Mouse (Mus musculus): Measurements from ENCODE around the gene Psma4.
"Not testable (repeated sequence)": the region's sequence is repeated elsewhere in the genome, so short reads cannot be mapped to it uniquely, and the experiment has no call there.

Gene Psma4

DNA sequence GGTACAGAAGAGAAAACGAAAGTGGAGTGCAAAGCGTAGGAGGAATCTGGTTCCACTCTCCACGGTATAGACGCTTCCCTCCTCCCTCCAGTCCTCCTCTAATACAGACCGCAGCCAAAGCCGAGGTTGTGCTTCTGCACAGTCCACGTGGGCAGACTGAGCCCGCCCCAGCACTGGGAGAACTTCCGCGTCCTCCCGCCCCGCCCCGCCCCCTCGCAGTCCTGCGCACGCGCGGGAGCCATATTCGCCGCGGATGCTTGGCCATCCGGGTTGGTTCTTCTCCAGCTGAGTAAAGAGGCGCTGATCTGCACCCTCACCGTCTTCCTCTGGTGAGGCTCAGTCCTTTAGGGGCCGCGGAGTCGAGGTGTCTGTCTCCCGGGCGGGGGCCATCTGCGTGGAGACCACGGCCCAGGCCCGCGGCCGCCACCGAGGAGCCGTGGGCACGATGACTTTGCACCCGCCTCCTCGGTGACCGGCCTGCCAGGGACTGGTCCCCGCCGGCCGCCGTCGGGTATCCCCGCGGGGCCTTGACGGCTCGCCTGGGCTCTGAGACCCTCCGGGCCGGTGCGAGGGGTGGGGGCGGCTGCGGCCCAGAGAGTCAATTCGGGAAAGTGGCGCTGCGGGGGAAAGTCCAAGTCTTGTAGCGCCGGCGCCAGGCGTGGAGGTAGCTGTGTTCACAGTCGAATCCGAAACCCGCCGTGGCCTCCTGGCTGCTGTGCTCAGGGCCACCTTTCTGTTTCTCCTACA is at the start of gene Psma4, which contains the start of gene AY074887:
TSS of gene Psma4 (plus strand) at position 216 of the 747 bp plus-strand sequence.
TSS of gene AY074887 (minus strand) at position 424 of the 747 bp plus-strand sequence.
- in situ Hi-C loops (cut with MseI, MboI), result no loop called here

DNA sequence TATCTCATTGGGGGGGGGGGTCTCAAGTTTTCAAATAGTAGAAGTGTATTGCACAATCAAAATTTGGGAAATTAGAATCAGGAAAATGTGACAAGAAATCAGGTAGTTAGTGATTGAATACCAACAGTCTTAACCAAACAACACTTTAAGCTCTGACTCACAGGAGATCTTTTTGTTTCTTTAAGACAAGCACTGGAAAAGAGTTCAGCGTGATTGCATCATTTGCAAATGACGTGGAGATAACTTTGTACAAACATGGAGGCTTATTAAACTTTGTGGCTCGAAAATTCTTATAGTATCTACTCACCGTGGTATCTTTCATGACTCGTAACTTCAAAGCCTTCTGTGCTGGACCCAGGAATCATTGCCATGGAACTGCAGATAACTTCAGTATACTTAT is 41.1 kb upstream of the Psma4 start:
- in situ Hi-C loops (cut with MseI, MboI), result no loop called here

DNA sequence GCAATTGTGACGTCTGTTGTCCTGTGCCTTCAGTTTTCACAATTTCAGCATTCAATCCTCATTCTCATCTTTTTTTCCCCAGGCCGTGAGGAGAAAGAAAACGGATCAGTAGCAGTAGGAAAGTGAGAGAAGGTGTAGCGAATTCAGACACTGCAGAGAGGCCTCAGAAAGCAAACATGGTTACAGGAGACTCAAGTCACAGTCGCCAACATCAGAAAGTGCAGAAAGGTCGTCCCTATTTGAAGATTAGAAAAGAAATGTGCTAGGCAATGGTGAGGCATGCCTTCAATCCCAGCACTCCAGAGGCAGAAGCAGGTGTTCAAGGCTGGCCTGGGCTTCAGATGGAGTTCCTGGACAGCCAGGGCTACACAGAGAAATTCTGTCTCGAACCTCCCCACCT is 35.0 kb upstream of the Psma4 start:
- in situ Hi-C loops (cut with MseI, MboI), result no loop called here

DNA sequence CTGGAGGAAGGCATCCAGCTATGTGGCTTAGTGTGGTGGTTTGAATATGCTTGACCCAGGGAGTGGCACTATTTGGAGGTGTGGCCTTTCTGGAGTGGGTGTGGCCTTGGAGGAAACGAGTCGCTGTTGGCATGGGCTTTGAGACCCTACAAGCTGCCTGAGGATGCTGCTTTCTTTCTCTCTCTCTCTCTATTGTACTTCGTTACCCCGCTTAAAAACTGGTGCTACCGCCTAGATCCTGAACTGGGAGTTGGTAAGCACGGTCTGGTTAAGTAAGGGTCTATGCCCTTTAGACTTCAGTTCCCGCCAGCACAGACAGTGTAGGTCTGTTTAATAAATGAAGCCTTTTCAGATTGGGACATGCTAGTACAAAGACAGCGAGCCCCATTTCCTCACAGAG is 34.2 kb upstream of the Psma4 start:
- in situ Hi-C loops (cut with MseI, MboI), result no loop called here

DNA sequence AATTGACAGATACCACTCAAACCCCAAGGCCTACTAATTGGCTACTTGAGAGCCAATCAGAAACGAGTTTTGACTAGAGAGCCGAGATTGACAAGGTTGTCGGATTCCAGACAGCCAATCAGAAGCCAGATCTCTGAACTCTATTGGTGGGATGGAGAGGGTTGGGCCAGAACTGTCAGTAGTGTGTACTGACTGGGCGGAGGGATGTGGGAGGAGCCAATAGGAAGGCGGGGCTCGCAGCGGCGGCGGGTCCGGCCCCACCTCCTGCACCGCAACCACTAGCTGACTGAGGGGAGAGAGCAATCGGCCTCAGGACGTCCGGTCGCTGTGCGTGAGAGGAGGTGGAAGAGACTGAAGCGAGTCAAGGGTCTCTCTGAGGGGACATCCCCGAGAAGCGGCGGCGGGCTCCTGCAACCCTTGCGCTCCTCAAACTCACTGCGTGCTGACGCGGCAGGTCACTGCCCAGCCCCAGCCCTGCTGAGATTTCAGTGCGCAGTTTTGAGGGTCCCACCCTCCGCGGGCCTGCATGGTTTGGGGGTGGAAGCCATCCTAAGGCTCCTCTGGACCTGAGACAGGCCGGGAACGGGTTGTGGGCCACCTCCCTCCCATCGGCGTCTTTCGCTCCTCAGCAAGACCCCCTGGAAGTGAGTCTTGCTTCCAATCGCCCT is 33.4 kb upstream of the Psma4 start, which contains the start of gene Hykk:
TSS of gene Hykk (plus strand) at position 274 of the 668 bp plus-strand sequence.
- in situ Hi-C loops (cut with MseI, MboI), result no loop called here

DNA sequence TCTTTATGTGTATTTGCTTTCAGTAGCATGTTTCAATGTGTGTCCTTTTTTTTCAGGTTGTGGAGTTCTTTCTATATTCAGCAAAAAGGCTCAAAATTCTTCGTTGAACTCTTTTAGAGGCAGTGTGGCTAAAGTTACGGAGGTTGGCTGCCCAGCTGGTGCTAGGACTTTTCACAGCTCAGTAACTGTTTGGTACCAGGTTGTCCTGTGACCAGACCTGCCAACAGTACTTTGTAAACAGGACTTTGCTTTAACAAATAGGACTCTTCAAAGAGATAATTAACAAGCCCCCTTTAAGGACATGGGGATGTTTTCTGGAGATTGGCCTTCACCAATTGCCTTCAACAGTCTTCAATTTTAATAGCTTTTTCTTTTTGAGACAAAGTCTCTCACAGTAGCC is 32.4 kb upstream of the Psma4 start:
- in situ Hi-C loops (cut with MseI, MboI), result no loop called here

DNA sequence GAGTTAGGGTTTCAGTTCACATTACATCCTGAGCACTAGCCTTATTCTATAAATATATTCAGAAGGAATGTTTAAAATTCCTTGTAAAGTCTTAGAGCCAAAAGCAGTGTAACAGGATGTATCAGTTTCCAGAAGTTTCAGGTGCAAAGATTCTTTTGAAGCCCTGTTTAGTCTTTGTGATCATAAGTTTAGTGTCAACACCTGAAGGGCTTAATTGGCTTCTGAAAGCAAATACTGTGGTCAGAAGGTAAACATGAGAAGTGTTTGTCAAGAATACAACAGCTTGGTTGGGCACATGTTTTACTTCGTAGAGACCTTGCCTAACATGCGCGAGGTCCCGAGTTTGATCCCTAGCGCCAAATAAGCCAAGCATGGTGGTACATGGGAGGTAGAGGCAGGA is 31.8 kb upstream of the Psma4 start:
- in situ Hi-C loops (cut with MseI, MboI), result no loop called here

DNA sequence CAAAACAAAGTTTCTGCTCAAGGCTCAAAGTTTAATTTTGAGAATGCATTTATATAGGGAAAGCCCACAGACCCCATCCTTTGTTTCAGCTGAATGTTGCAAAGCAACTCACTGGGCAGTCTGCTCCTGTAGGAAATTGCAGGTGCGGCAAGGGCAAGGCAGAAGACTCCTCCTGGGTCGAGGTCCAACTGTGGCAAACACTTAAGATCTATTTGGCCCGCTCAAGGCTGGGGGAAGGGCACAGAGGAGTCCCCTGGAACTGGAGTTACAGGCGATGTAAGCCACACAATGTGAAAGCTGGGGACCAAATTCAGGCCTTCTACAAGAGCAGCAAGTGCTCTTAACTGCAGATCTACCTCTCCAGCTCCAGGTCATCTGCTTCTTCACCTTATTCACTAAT is 30.6 kb upstream of the Psma4 start:
- in situ Hi-C loops (cut with MseI, MboI), result no loop called here

DNA sequence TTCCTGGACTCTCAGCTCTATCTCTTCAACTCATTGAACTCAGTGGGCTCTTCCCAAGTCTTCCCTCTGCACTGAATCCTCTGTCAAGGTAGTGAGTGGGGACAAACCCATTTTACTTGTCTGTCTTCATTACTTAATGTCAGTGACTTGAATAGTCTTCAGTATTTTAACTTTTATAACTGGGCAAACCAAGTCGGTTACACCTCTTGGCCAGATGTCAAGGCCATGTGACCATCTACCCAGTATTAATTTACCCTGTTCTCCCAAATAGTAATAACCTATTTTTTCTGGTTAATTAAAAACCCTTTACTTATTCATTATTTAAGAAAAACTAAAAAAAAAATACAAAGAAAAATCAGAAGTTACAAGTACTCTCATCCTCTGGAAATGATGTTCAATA is 19.8 kb upstream of the Psma4 start:
- in situ Hi-C loops (cut with MseI, MboI), result no loop called here

DNA sequence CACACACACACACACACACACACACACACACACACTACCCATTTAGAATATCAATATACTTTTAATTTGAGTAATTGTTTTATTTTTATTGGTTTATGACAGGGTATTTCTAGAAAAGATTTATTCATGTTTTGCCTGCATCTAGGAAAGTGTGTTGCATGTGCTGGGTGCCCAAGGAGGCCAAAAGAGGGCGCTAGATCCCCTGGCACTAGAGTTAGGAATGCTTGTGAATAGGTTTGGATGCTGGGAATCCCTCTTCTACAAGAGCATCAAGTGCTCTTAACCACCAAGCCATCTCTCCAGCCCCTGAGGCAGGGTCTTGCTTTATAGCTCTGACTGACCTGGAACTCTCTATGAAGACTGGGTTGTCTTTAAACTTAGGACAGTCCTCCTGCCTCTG is 18.8 kb upstream of the Psma4 start:
- in situ Hi-C loops (cut with MseI, MboI), result no loop called here

DNA sequence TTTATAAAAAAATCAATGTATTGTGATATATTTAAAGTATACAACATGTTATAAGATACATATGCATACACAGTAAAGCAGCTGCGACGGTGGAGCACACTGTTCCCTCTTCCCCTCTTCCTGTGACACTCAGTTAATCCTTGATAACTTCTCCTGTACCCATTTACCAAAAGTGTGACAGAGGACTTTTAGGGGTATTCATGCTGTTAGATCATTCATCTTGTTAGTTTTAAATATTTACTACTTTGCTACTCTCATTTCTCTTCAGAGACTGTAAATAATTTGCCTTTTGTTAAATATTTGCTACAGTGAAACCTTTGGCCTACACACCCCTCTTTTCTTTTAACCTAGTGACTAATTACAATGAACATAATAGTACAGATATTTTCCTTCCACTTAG is 18.2 kb upstream of the Psma4 start:
- in situ Hi-C loops (cut with MseI, MboI), result no loop called here

DNA sequence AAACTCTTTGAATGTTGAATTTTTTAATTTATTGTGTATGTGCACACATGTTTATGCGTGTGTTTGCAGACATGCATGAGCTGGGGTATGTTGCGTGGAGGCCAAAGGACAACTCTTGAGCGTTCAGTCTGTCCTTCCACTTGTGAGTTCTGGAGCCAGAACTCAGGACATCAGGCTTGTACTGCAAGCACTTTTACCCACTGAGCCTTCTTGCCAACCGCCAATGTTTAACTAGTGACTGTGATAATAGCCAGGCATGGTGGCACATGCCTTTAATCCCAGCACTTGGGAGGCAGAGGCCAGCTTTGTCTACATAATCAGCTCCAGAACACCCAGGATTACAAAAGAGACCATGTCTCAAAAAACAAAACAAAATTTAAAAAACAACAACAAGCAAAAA is 8.5 kb upstream of the Psma4 start:
- in situ Hi-C loops (cut with MseI, MboI), result no loop called here

DNA sequence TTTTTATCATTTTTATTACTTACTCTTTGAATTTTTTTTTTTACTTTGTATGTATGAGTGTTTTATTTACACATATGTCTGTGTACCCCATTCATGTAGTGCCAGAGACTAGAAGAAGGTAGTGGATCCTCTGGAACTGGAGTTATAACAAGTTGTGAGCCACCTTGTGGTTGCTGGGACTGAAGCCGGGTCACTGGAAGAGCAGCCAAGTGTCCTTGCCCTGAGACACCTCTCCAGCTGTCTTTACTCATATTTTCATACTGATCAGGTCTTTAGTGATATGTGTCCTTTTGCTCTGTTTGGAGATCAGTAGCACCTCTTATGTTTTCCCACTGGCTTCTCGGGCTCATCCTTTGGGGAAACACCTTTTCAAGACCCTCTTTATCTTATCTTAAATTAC is 6.1 kb upstream of the Psma4 start:
- in situ Hi-C loops (cut with MseI, MboI), result no loop called here

DNA sequence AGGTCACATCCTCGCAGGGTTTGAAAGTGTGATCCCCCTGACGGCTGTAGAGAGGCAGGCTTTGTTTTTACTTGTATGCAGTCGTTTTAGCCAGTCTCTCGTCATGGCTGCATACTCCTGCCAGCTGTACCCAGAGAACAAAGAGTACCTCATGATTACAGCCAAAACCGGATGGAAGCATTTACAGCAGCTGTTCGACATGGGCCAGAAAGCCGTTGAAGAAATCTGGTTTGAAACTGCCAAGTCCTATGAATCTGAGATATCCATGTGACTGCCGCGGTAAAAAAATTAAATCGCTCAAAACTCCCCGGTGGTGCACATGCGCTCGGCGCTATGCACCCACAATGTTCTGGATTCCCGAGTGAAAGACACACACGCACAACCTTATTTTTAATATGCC is 4.3 kb upstream of the Psma4 start:
- in situ Hi-C loops (cut with MseI, MboI), result no loop called here

DNA sequence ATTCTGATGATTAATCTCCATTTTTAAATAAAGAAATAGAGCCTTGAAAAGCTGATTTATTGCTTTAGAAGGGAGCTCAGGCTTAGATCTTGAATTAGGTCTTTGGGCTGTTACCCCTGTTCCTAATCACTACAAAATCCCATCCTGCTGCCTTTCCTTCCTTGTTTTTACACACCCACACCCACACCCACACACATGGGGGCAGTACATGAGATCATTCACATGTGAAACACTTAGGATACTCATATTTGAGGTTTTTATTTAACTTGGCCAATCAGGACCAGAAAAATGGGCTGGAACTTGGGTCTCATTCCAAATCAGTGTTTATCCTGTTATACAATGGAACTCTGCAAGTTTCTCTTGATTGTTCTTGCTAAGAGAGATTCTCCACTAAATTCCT is 1.1 kb upstream of the Psma4 start:
- in situ Hi-C loops (cut with MseI, MboI), result no loop called here

DNA sequence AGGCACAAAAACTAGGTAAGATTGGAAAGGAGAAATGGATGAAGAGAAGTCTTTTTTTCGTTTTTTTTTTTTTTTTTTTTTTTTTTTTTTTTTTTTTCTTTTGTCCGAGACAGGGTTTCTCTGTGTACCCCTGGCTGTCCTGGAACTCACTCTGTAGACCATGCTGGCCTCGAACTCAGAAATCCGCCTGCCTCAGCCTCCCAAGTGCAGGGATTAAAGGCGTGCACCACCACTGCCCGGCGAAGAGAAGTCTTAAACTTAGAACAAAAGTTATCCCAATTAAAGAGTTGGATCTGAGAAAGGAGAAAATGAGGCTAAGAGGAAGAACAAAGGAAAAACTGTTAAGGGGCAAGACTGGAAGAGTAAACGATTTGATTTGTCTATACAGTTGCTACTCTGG is 428 bp upstream of the Psma4 start:
- in situ Hi-C loops (cut with MseI, MboI), result not testable (repeated sequence)

DNA sequence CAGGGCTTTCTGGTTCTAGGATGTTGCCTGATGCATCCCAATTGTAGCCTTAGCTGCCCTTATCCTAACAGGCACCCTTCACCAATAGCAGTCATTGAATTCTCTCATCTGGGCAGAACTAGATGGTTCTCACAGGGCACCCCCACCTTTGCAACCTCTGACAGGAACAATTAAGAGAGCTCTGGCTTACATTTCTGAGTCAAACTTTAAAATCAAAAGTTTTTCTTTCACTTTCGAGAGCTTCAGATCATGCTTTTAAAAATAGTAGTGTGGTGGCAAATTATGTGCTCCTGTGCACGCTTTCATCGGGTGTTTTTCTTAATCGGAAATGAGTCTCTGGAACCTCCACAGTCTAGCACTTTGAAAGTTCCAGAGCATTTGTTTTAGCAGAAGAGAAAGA is 10.5 kb downstream of the Psma4 start:
- in situ Hi-C loops (cut with MseI, MboI), result no loop called here

DNA sequence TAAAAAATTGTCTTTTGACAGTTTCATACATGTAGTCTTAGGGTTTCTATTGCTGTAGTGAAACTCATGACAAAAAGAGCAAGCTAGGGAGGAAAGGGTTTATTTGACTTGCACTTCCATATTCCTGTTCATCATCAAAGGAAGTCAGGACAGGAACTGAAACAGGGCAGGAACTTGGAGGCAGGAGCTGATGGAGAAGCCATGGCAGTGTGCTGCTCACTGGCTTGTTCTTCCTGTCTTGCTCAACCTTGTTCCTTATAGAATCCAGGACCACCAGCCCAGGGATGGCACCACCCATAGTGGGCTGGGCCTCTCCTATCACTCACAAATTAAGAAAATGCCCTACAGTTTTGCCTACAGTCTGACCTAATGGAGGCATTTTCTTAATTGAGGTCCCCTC is 13.1 kb downstream of the Psma4 start:
- in situ Hi-C loops (cut with MseI, MboI), result no loop called here

DNA sequence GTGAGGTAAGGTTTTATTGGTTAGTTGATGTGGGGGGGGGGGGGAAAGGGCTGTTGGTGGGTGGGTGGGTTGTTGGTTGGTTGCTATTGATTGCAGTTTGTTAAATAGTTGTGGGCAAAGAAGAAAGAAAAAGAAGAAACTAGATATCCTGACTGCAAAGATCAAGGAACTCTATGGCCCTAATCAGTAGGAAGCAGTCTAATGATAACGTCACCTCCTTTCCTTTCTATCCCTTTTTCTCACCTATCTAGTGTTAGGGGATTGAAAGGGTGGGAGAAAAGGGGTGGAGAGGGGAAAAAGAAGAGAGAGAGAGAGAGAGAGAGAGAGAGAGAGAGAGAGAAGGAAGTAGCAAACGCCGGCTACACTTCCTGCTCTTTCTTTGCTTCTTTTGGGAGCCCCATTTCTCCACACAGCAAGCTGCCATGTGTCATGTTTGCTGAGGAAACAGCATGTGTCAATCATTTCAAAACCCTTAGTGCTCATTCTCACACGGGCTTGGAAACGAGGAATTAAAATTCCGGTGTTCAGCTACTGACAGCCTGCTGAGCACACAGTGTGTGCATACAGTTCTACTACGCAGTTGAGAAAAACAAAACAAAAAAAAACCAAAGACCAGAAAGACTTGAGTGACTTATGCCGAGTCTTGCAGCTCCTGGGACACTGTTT is 19.5 kb downstream of the Psma4 start:
- in situ Hi-C loops (cut with MseI, MboI), result no loop called here

DNA sequence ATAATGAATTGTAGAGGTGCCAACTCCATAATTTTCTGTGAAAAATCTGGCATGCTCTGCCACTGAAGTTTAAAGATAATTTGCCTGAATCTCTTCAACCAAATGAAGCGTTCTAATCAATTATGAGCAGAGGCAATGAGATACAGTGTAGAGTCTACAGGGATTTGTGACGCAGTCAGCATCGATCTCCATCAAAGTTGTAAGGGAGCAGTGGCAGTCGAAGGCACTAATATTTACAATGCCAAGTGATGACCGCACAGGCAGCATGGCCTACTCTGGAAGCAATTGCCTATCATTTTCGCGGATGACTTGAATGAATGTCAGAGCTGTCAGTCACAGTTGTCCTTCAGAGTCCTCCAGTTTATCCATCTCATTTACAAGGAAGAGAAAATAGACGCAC is 30.1 kb downstream of the Psma4 start, which contains the start of gene Chrna5:
TSS of gene Chrna5 (plus strand) at position 207 of the 400 bp plus-strand sequence.
- in situ Hi-C loops (cut with MseI, MboI), result no loop called here

DNA sequence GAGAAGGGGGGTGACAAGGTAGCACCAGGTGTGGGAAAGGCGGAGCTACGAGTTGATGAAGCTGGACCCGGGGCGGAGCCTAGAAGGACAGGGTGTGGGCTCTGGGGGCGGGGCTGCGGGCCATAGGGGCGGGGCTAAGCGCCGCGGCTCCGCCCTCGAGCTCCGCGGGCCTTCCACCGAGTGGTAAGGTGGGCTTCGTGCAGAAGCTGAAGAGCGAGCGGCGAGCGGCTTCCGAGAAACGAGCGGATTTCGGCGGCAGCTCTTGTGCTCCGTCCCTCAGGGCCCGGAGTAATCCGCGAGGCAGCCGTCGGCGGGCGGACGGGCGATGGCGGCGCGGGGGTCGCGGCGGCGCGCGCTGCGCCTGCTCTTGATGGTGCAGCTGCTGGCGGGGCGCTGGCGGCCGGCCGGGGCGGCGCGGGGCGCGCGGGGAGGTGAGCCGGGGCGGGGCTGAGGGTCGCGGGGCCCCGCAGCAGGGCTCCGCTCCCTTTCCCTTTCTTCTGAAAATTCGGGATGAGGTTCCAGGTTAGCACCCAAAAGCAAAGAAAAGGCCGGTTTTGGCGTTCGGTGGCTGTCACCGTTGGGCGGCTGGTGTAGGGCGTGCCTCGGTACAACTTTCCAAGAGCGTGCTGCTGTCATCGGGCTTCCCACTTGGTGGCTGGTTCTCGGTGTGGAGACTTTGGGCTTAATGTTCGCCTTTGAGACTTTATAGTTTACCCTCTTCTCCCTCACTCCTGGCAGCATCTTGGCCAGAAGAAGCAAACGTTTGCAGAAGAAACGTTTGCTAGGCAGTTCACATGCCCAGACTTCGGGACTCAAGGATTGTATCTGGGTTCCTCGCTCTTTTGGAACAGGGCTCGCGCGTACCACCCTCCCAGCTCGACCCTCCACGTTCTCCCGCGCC is 31.0 kb downstream of the Psma4 start:
- in situ Hi-C loops (cut with MseI, MboI), result no loop called here

DNA sequence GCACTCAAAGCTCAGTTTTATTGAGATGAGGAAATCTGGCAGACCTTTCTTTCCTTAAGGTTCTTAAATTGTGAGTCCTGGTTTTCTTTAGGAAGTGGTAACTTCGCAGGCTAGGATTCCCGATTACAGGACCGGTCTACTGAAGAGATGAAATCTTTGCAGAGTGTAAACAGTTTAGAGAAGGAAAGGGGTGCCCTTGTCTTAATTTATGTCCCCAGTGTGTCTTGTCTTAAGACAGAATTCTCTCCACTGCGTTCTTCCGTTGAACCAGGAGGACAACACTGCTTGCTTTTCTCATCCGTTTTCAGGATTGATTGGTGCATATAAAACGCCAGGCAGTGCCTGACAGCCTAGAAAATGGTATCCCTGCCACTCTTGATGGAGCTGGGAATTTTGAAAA is 31.8 kb downstream of the Psma4 start:
- in situ Hi-C loops (cut with MseI, MboI), result no loop called here
